Mouse (Mus musculus): ENCODE results near the gene Plekhh2.

GRCm38 (mm10) chr17:84510355-84510754 lies 1.3 kb upstream of the Plekhh2 start:
- no peak for TF ChIP-seq CTCF (IDR thresholded peaks at IDR 0.05; ENCODE audit: insufficient read depth, low read length)
- no peak for TF ChIP-seq POLR2A (IDR thresholded peaks at IDR 0.05; ENCODE audit: borderline replicate concordance, extremely low read depth, low read depth, low read length)

Measured in lung, adult 2 months (tissue).